Mouse (Mus musculus): ENCODE measurements around the gene Zfp946. TPM values are rescaled to one million over a fixed set of nuclear protein-coding genes. Genes with fewer than 3 reads are reported as not detected.

Zfp946 gene
- total RNA-seq (2017): 3.7 to 8.1 TPM (median 5.2 TPM) in 3 replicates

DNA sequence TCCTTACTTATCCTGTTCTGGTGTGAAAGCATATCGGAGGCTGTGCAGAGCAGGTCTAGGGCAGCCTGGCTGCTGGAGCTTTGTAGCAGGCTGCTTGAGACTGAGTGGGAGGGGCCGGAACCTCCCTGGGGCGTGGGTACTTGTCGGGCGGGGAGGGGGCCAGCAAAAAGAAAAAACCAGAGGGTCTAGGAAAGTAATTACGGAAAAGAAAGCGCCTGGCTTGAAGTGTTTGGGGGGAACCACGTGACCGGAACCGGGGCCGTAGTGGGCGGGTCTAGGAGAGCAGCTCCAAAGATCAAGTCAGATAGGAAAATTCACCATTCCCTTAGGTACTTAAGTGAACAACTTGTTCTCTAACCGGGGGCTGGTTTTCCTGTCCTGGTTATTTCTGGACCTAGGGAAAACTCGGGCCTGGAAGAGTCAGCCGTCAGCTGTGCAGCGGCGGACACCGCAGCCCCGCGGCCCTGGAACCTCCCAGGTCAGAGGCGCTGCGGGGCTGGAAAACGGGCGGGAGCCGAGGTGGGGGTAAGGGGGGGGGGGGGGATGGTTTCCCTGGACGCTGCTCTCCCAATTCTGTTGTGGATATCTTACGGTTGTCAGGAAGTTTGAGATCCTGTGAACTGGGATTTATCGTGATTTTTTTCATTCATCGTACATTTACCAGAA lies at the start of gene Zfp946:
Zfp946 (plus strand) TSS at position 271 of the 666 bp plus-strand sequence.
- peak; percentile 73 for ATAC-seq (replicated peaks; ENCODE audit: insufficient number of reproducible peaks, low FRiP score, low TSS enrichment, poor library complexity, severe bottlenecking)

DNA sequence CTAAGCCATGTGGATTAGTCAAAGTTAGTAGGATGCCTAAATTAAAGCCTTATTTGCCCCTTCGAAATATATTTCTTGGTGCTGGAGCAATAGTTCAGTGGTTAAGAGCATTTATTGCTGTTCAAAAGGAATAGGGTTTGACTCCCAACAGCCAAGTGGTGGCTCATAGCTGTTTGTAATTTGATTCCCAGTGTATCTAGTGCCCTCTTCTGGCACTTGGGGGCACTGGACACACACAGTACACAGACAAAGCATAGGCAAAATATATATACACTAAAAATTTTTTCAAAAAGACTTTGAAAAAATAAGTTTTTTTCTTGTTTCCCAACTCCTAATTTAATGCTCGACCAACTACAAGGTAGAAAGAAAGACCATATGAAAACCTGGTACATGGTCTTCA lies 13.3 kb upstream of the Zfp946 start:
- peak; percentile 73; the same call in 1 of the 2 replicates for ATAC-seq (replicated peaks; ENCODE audit: insufficient number of reproducible peaks, low FRiP score, low TSS enrichment, poor library complexity, severe bottlenecking)

DNA sequence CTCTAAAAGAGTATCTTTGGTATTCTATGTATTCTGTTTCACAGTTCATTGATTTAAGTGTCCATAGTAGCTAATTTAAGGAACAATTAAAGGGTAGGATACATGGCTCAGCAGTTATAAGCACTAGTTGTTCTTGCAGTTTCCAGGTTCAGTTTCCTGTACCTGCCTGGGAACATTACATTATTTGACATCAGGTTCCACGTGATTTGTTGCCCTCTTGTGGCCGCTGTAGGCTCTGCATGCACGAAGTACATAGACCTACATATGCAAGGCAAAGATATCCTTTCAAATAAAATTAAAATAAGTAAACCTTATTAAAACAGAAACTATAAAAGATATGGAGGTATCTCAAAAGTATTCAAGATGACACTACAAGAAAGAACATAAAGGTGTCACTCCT lies 6.5 kb upstream of the Zfp946 start:
- ATAC-seq (replicated peaks; ENCODE audit: insufficient number of reproducible peaks, low FRiP score, low TSS enrichment, poor library complexity, severe bottlenecking): peak; percentile 76; the same call in 1 of the 2 replicates

DNA sequence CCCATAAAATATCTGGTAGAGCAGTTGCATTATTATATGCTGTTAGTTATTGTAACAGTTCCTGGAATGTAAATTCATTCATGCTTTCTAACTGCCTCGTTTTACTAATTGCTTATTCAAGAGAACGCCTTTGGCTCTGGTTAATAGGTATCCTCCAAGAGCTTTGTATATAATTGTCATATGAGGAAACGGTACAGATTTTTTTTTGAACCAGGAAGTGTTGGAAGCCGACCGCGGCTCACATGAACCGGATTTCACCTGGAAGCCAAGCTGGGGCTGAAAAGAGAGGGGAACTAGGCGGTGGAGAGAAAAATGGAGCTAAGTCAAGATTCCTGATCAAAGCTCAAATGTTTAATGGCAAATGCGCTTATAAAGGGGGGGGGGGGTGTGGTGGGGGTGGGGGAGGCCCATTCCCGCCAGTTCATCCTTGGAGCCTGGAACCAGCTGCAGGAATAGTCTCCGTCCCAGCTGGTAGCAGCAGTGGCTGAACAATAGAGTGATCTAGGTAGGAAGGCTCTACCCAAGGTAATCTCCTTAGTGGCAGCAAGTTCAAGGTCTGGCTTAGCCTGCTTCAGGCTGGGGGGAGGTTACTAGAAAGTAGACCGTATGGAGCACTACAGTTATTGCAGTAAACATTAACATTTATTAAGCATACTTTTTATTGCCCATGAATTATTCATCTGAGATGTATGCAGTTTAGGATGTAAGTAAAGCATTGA lies 773 bp downstream of the Zfp946 start:
- ATAC-seq (replicated peaks; ENCODE audit: insufficient number of reproducible peaks, low FRiP score, low TSS enrichment, poor library complexity, severe bottlenecking): no peak

DNA sequence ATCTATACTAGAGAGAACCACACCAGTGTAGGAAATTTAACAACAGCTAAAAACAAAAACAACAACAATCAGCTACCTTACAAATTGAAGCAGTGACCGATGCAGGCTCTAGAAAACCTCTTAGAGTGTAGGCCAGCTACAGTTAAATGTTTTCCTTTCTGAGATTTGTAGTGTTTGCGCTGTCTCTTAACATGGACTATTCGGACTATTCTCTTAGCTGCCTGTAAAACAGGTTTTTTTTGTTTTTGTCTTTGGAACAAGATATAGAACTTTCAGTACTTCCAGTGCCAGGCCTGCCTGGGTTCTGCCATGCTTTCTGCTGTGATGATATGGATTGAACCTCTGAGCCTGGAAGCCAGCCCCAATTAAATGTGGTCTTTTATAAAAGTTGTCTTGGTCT lies 23.7 kb downstream of the Zfp946 start:
- no peak for ATAC-seq (replicated peaks; ENCODE audit: insufficient number of reproducible peaks, low FRiP score, low TSS enrichment, poor library complexity, severe bottlenecking)

DNA sequence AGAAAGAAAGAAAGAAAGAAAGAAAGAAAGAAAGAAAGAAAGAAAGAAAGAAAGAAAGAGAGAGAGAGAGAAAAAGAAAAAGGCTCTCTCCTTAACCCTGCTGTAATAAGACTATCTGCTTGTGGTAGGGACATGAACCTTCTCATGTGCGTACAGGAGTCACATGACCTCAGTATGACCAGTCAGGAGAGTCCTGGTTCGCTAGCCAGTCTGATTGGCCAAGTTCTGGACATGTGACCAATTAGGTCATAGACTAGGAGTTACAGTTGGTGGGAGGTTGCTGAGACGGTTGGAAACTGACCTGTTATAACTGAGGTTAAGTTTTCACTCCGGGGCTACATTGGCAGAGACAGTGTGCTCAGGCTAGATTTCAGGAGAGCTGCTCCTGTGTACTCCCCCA lies 73.1 kb downstream of the Zfp946 start:
- no peak for ATAC-seq (replicated peaks; ENCODE audit: insufficient number of reproducible peaks, low FRiP score, low TSS enrichment, poor library complexity, severe bottlenecking)

Other genes with a start within 250 kb of the Zfp946 start
- 5.7 to 13.5 TPM (median 6.6 TPM) in 3 replicates for gene Zfp994, start 198.6 kb upstream of the Zfp946 start, total RNA-seq (2017)
- gene CT030661.1, start 109.4 kb upstream of the Zfp946 start, total RNA-seq (2017): 23.9 to 32.3 TPM (median 24.3 TPM) in 3 replicates
- 17.9 to 24.0 TPM (median 19.1 TPM) in 3 replicates for gene Zfp944, start 62.8 kb upstream of the Zfp946 start, total RNA-seq (2017)
- 24.0 to 41.6 TPM (median 26.1 TPM) in 3 replicates for gene Zfp758, start 62.8 kb upstream of the Zfp946 start, total RNA-seq (2017)
- gene Vmn2r111, start 149.3 kb downstream of the Zfp946 start, total RNA-seq (2017): 0.10 TPM in 1 of 3 replicates, not detected in the others
- gene Vmn2r112, start 176.7 kb downstream of the Zfp946 start, total RNA-seq (2017): not detected in 3 replicates